Mouse (Mus musculus): ENCODE measurements around the gene Tspan14.

Gene Tspan14

DNA sequence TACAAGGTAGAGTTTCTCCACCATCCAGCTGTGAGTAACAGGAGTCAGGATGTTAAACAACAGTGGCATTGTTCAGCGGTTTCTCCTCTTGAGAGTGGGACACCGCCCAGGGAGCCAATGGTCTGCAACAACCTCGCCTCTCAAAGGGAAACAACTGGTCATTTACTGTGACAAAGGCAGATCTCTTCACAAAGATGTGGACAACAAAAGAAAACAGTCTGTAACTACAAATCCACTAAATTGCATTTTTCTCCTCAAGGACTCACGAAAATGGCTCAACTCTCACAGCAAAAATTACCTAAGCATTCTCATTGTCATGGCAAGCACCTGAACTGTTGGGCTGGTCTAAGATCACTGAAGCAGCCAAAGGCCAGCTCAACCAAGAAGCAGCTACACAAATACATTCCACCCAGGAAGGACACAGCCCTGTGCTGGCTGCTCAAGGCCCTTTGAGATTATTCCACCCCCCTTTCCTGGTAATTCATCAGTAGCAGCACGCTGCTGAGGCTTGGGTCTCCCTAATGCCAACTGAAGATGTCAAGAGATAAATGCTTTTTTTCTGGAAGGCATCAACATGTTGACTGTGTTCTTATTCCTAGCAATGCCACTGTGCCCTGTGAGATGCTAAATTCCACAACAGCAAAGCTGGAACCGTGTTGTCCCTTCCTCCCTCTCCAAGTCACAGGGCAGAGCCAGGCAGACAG is 101.6 kb downstream of the Tspan14 start:
- DNase-seq, result no peak

DNA sequence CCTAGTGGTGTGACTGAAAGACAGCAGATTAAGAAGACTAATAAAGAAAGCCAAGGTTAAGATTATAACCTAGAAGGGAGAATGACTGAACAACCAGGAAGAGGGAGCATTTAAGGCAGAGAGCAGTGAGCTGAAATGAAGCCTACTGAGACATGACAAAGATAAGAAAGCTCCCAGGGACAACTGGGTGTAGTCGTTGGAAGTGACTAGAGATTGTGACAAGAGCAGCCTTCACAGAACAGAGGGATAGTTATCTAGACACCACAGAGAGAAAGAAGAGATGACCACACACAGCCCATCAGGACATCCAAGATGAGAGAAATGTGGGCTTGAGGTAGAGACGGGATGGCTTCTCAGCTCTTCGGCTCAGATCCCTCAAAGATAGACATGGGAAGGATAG is 102.9 kb downstream of the Tspan14 start:
- no peak for DNase-seq

DNA sequence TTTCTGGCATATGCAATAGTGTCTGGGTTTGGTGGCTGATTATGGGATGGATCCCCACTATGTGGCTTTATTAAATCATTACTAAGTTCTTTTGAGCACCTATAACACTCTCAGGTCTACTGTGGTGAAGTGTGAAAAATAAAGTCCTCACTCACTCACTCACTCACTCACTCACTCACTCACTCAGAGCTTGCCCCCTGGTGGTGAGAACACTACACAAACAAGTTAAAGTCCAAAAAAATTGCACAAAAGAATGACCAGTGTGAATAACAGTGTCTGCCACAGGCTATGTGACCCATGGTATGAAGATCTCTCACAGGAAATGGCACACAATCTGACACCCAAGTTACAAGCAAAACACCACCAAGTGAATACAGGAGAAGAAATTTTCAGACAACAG is 103.6 kb downstream of the Tspan14 start:
- no peak for DNase-seq

All from right cerebral cortex, postnatal 14 days (tissue).